ENCODE assay signal across 29 mouse cellular contexts in the genomic region with DNA sequence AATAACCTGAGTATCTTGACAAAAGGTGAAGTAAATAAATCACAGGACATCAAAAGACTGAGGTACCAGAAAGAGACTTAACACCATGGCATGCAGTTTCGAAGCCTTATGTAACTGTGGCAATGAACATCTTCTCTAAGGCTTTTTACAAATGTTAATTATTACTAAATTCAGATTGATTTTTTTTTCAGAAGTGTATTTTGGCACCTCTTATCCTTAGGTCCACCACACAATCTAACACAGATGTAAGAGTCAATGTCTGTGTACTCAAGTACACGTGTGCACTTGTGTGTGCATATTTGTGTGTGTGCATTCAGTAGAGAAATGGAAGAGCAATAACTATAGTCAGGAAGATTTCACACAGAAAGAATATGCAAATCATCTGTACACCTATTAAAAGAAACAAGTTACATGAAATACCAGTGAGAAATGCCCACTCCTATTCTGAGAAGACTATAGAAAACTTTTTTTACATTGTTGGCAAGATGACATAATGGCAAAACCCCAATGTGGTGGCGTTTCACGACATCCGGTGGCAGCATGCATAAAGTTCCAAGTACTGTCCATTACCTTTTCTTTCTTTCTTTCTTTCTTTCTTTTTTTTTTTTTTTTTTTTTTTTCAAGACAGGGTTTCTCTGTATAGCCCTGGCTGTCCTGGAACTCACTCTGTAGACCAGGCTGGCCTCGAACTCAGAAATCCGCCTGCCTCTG. TPM values are rescaled to one million over a fixed set of nuclear protein-coding genes. Genes with fewer than 3 reads are reported as not detected.
A peak's percentile ranks its signal among the peaks of the same experiment; 100 is the strongest.
DNase-seq lines count a peak whose midpoint lies in the region; ATAC-seq and TF ChIP-seq lines count a peak whose summit lies in the region.
"Had no signal": no experiment of that assay in that cellular context is flagged by ENCODE, and none has a peak within 500 bp of the region (broad histone marks: within the 10 kb centered on the region; RNA-seq: fewer than 3 reads in every experiment).

No protein-coding gene starts in this region.

- H3K4me3 ChIP-seq in liver, adult 2 months (ENCODE audit: insufficient read depth, low read depth, low read length), result no peak overlapping the region
- H3K4me3 ChIP-seq in liver, embryonic 11.5 days (ENCODE audit: low read depth, low read length), result no peak overlapping the region
- H3K4me3 ChIP-seq in midbrain, embryonic 13.5 days (replicated peaks), result no peak overlapping the region
- H3K4me3 ChIP-seq: embryonic facial prominence, embryonic 12.5 days; embryonic facial prominence, embryonic 15.5 days; heart, embryonic 12.5 days; heart, embryonic 15.5 days; intestine, embryonic 15.5 days had no signal

- no peaks in the 10 kb centered on the region for H3K9me3 ChIP-seq in liver, embryonic 11.5 days (ENCODE audit: control insufficient read depth, low read length)
- H3K9me3 ChIP-seq in midbrain, embryonic 13.5 days, result no peaks in the 10 kb centered on the region
- H3K9me3 ChIP-seq: embryonic facial prominence, embryonic 12.5 days; embryonic facial prominence, embryonic 15.5 days; G1E; heart, embryonic 12.5 days; heart, embryonic 15.5 days; intestine, embryonic 15.5 days had no signal

- TF ChIP-seq CTCF in liver, adult 2 months (IDR thresholded peaks at IDR 0.05; ENCODE audit: low read depth, low read length), result no peak

- no peak overlapping the region for H3K4me2 ChIP-seq in liver, embryonic 11.5 days
- no peak overlapping the region for H3K4me2 ChIP-seq in midbrain, embryonic 13.5 days (replicated peaks)
- H3K4me2 ChIP-seq: embryonic facial prominence, embryonic 12.5 days; embryonic facial prominence, embryonic 15.5 days; heart, embryonic 12.5 days; heart, embryonic 15.5 days; hindbrain, embryonic 14.5 days; intestine, embryonic 15.5 days had no signal

- WGBS in liver, adult 2 months, result 40% methylated on average over 7 of the region's 7 CpGs
- WGBS in liver, embryonic 11.5 days, result 87% methylated on average over 7 of the region's 7 CpGs
- 94% methylated on average over 7 of the region's 7 CpGs for whole genome bisulfite sequencing in midbrain, embryonic 13.5 days

- H3K4me1 ChIP-seq in liver, adult 2 months (ENCODE audit: control insufficient read depth, insufficient read depth, low read length), result peaks cover 33% of the 10 kb centered on the region
- no peaks in the 10 kb centered on the region for H3K4me1 ChIP-seq in liver, embryonic 11.5 days (replicated peaks; ENCODE audit: control insufficient read depth, insufficient read depth, low read length)
- peaks cover 22% of the 10 kb centered on the region for H3K4me1 ChIP-seq in midbrain, embryonic 13.5 days (replicated peaks)
- H3K4me1 ChIP-seq: embryonic facial prominence, embryonic 12.5 days; embryonic facial prominence, embryonic 15.5 days; intestine, embryonic 15.5 days had no signal

- no peak for TF ChIP-seq POLR2A in liver, adult 2 months (IDR thresholded peaks at IDR 0.05; ENCODE audit: extremely low read depth, insufficient read depth, low read length)

- no peaks in the 10 kb centered on the region for H3K27me3 ChIP-seq in liver, adult 2 months (ENCODE audit: control insufficient read depth, insufficient read depth, low read length)
- no peaks in the 10 kb centered on the region for H3K27me3 ChIP-seq in liver, embryonic 11.5 days (replicated peaks; ENCODE audit: control insufficient read depth, insufficient read depth, low read length)
- H3K27me3 ChIP-seq in midbrain, embryonic 13.5 days, result no peaks in the 10 kb centered on the region
- H3K27me3 ChIP-seq: embryonic facial prominence, embryonic 12.5 days; embryonic facial prominence, embryonic 15.5 days; heart, embryonic 12.5 days; heart, embryonic 15.5 days; intestine, embryonic 15.5 days; Patski had no signal

- H3K79me2 ChIP-seq in liver, adult 2 months (ENCODE audit: control insufficient read depth, insufficient read depth, low read length), result peaks cover 33% of the 10 kb centered on the region; the same call in 1 of the 2 replicates

- peak; percentile 47; the same call in 1 of the 2 replicates for ATAC-seq in frontal cortex, adult (ENCODE audit: low TSS enrichment)
- ATAC-seq in liver, embryonic 11.5 days (replicated peaks; ENCODE audit: low FRiP score), result no peak
- ATAC-seq in CD4-positive, CD25-positive, alpha-beta regulatory T cell, adult 4 months, result peak; percentile 61
- no peak for ATAC-seq in midbrain, embryonic 13.5 days
- ATAC-seq: forebrain, embryonic 16.5 days; hindbrain, postnatal 0 days; intestine, embryonic 15.5 days; Patski had no signal

- peaks cover 1% of the 10 kb centered on the region; the same call in 1 of the 2 replicates for H3K36me3 ChIP-seq in liver, adult 2 months (ENCODE audit: control insufficient read depth, insufficient read depth, low read length)
- no peaks in the 10 kb centered on the region for H3K36me3 ChIP-seq in liver, embryonic 11.5 days (ENCODE audit: control insufficient read depth, insufficient read depth, low read length)
- no peaks in the 10 kb centered on the region; the same call in 1 of the 2 replicates for H3K36me3 ChIP-seq in midbrain, embryonic 13.5 days
- H3K36me3 ChIP-seq: embryonic facial prominence, embryonic 12.5 days; embryonic facial prominence, embryonic 15.5 days; heart, embryonic 12.5 days; heart, embryonic 15.5 days; intestine, embryonic 15.5 days had no signal

- H3K9ac ChIP-seq in liver, adult 2 months (ENCODE audit: low read depth, low read length), result no peak overlapping the region
- H3K9ac ChIP-seq in liver, embryonic 11.5 days (ENCODE audit: low read depth, low read length), result no peak overlapping the region
- H3K9ac ChIP-seq in midbrain, embryonic 13.5 days (replicated peaks), result no peak overlapping the region
- H3K9ac ChIP-seq: embryonic facial prominence, embryonic 12.5 days; embryonic facial prominence, embryonic 15.5 days; heart, embryonic 12.5 days; heart, embryonic 15.5 days; hindbrain, embryonic 14.5 days; intestine, embryonic 15.5 days had no signal

- H3K27ac ChIP-seq in liver, adult 2 months (replicated peaks; ENCODE audit: insufficient read depth, low read depth, low read length), result peak overlapping the region; percentile 19; the same call in 1 of the 2 replicates
- H3K27ac ChIP-seq in liver, embryonic 11.5 days (ENCODE audit: low read depth, low read length), result no peak overlapping the region
- no peak overlapping the region for H3K27ac ChIP-seq in midbrain, embryonic 13.5 days
- H3K27ac ChIP-seq: embryonic facial prominence, embryonic 12.5 days; embryonic facial prominence, embryonic 15.5 days; heart, embryonic 15.5 days; hindbrain, embryonic 14.5 days; hindbrain, postnatal 0 days; intestine, embryonic 15.5 days had no signal

- DNase-seq in frontal cortex, postnatal 25 days (ENCODE audit: low spot score in 2 of 2), result no peak
- peak; percentile 93 for DNase-seq in liver, adult 2 months (ENCODE audit: extremely low read depth, low read depth, low spot score)
- no peak for DNase-seq in liver, embryonic 11.5 days (ENCODE audit: low spot score)
- peak; percentile 42 for DNase-seq in induced T-regulatory cell, adult 2 months (ENCODE audit: low read depth)
- DNase-seq in neural tube, embryonic 10.5 days (ENCODE audit: extremely low spot score, low spot score), result no peak
- DNase-seq: adrenal gland, adult 2 months; adrenal gland, postnatal 14 days; B cell, adult 2 months; cerebellum, adult 11 months; cerebellum, adult 2 months; cerebellum, adult 9-11 months; cerebellum, postnatal 25 days; gastrocnemius, postnatal 25 days; heart, adult 18-20 months; heart, postnatal 10 days; heart, postnatal 36 days had no signal

RNA-seq across cellular contexts. Expression of gene Erp44, which starts 6.1 kb away (rescaled TPM):
- 50.9 and 56.6 TPM in 2 replicates for total RNA-seq in liver, adult 2 months (2014; rRNA removed)
- 21.1 and 22.3 TPM in 2 replicates for polyA plus RNA-seq in liver, adult 2 months (2012; rRNA removed)
- polyA plus RNA-seq in liver, embryonic 11.5 days (2014; fragmentation: Nextera tagmentation; extraction: Ambion mirVana), result 73.4 and 78.5 TPM in 2 replicates
- polyA plus RNA-seq in CD4-positive, CD25-positive, alpha-beta regulatory T cell, adult 4 months (2017; shearing (Covaris generic)), result 10 to 100 TPM; 45.4 to 68.3 TPM
- 60.6 and 62.5 TPM in 2 replicates for polyA plus RNA-seq in midbrain, embryonic 13.5 days (2015; fragmentation: Nextera tagmentation; extraction: Ambion mirVana)

RNA-seq across cellular contexts. Expression of gene Invs, which starts 6.3 kb away (rescaled TPM):
- 9.7 and 9.9 TPM in 2 replicates for total RNA-seq in liver, adult 2 months (2014; rRNA removed)
- polyA plus RNA-seq in liver, adult 2 months (2012; rRNA removed), result 1.7 and 2.5 TPM in 2 replicates
- 4.9 and 5.4 TPM in 2 replicates for polyA plus RNA-seq in liver, embryonic 11.5 days (2014; fragmentation: Nextera tagmentation; extraction: Ambion mirVana)
- polyA plus RNA-seq in CD4-positive, CD25-positive, alpha-beta regulatory T cell, adult 4 months (2017; shearing (Covaris generic)), result 10 to 100 TPM in 1 of 2 experiments, 1 to 10 TPM in 1; 8.6 to 11.4 TPM
- polyA plus RNA-seq in midbrain, embryonic 13.5 days (2015; fragmentation: Nextera tagmentation; extraction: Ambion mirVana), result 7.6 and 7.7 TPM in 2 replicates

Comparison
In these comparisons a context has a peak if more than half of its experiments do, and no peak if none do; other contexts are left out.
1. DNase-seq: peak in liver, adult 2 months (single experiment) and induced T-regulatory cell, adult 2 months (single experiment); none in frontal cortex, postnatal 25 days (0 of 2), liver, embryonic 11.5 days (single experiment) and neural tube, embryonic 10.5 days (single experiment).
2. ATAC-seq: peak in frontal cortex, adult (single experiment) and CD4-positive, CD25-positive, alpha-beta regulatory T cell, adult 4 months (single experiment); none in liver, embryonic 11.5 days (single experiment) and midbrain, embryonic 13.5 days (single experiment).